Mouse (Mus musculus) lung, postnatal 36 days (tissue): Measurements from ENCODE around the gene Ankrd42.

ENCODE experiments used
- DNase-seq: peaks from one replicate; pipeline ENCODE4 v3.0.0; 2022; ENCODE audit warnings: mixed read lengths

The Ankrd42 gene

GRCm38 (mm10) chr7:92637021-92637625 lies at the start of gene Ankrd42:
Ankrd42 (minus strand) TSS chr7:92637142.
- peak; percentile 97 for DNase-seq

DNA sequence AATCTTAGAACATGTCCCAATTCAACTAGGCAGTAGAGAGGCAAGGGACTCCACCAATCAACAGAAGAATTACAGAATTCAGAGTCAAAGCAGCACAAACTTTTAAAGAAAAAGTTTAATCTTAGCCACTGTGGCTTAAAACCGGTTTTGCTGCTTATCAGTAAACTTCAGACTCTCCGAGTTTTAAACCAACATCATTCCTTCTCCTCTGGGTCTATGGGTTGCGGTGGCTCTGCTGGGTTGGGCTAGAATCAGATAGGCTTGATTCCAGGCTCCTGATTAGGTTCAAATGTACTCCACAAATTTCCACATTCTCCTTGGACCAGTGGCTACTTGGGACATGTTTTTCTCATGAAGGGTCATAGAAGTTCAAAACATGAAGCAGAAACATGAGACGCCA lies 40.4 kb upstream of the Ankrd42 start:
- DNase-seq, result no peak

GRCm38 (mm10) chr7:92675131-92675530 lies 38.2 kb upstream of the Ankrd42 start:
- no peak for DNase-seq

DNA sequence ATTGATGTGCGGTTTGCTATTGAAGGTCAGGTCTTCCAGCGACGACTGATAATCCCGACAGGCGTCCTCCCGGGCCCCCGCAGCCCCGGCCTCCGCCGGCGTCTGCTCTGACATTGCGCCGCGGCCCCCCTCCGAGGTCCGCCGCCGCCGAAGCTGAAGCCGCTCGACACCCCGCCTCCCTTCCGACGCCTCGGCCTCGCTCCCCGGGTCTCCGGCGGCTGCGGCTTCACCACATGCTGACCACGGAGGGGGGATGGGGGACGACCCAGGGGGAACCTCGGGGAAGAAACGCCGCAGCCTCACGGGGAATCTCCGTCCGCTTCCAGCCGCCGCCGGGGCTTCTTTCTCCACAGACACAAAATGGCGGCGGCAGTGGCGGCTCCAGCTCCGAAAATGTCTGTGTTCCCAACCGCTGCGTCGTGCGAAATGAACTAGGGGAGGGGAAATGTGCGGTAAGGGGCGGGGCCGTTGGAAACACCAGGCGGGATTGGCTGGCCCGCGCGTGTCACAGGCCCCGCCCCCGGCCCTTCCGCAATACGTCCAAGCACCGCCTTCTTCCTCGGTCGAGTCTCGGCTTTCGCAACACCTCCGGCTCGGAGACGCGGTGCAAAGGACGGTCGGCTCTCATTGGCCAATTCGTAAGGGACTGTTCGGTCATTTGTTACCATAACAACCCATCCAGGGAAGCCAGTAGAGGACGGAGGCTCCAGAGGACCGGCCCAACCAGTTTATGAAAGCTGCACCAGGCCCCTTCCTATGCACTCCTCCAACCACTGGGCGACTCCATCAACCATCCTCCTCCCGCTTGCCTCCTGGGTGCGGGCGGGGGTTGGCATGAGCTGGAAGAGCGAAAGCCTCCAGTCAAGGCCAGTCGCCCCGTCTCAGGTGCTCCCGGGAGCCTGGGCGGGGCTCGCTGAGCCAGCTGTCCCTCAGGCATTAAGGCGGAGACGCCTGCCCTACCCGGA lies 32.8 kb upstream of the Ankrd42 start, which contains the start of gene Pcf11:
Gene Pcf11, minus strand, starts transcription at position 428 of the 965 bp plus-strand sequence.
- peak; percentile 98 for DNase-seq

GRCm38 (mm10) chr7:92668791-92669506 lies 32.0 kb upstream of the Ankrd42 start:
- peak; percentile 58 for DNase-seq

DNA sequence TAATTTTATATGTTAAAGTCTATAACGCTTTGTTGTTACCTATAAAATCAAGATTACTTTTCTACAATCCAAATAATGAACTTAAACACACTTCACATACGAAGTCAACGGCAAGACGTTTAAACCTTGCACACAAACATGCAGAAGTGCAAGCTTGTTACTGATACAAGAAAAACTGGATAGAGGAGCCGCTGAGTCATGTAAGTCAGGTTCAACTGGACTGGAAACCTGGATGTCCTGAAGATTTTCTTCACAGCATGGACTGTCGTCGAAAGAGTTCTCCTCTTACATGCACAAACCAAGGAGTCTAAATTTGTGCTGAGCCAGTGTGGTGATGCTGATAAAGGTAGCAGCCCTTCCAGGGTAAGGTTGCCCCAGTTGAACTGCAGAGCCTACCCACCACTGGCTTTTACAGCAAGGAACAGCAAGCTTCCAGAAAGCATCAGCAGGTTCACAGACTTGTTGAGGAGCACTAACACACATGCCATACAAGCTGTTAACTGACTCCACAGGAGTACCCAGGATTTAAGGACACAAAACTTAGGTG lies 29.4 kb upstream of the Ankrd42 start:
- peak; percentile 10 for DNase-seq

DNA sequence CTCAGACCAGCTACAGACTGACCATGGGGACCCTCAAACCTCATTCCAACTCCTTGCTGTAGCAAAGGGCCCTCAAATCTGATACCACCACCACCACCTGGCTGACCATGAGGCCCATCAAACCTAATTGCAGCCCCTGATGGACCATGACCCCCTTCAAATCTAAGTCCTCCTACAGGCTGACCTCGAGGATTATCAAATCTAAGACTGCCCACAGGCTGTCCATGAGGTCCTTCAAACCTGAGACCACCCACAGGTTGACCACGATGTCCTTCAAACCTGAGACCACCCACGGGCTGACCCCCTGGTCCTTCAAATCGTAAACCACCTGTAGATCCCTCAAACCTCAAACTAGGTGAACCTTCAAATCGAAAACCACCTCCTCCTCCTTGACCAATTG lies 21.1 kb upstream of the Ankrd42 start:
- DNase-seq, result no peak

- no peak for DNase-seq
These were observed 19.4 kb upstream of the Ankrd42 start for GRCm38 (mm10) chr7:92656386-92656785.

DNA sequence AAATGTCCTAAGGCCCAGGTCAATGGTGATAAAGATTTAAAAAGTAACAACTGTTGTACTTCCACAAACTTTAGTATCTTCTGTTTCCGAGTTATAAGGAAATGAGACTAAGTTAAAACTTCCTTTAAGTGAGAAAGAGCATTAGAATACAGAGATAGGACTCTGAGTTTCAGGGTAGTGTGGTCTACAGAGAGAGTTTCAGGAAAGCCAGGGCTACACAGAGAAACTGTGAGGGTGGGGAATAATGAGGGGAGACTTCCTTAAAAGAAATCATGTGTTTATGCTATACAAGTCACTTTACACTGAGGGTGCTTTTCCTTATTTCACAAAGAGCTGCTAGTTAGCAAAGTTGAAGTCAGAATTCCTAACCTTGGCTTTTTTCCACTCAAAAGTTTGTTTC lies 16.4 kb upstream of the Ankrd42 start:
- no peak for DNase-seq

DNA sequence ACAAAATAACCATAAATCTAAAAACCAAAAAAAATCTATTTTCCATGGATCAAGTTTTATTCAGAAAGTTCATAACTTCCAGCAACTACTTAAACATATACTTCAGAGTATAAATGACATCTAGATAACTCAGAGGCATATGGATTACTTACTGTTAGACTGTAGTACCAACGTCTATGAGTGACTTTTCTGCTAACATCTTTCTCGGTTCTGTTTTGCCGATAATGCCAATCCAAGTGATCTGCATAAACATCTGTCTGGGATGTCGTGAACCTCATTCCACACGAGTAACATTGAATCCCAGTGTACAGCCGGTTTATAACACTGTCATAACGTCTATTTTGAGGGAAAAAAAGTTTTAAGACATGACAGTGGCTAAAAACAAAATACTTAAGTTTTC lies 10.8 kb upstream of the Ankrd42 start:
- no peak for DNase-seq

GRCm38 (mm10) chr7:92642358-92642757 lies 5.4 kb upstream of the Ankrd42 start:
- DNase-seq, result no peak

GRCm38 (mm10) chr7:92638050-92638449 lies 1.1 kb upstream of the Ankrd42 start:
- DNase-seq, result no peak

GRCm38 (mm10) chr7:92636295-92637011 lies 489 bp downstream of the Ankrd42 start:
- peak; percentile 6 for DNase-seq

DNA sequence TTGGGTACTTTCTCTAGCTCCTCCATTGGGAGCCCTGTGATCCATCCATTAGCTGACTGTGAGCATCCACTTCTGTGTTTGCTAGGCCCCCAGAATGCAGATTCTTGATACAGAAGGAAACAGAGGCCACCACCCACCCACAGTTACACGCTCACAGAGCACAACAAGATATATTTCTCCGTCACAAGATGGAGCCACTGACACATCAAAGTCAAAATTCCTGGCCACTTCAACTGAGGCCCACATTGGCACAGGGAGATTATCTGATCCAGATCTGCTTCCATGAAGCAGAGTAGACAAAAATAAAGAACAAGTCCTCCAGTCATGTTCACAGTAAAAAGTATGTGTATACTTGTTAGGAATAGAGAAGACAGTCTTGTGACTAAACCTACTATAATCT lies 6.8 kb downstream of the Ankrd42 start:
- DNase-seq, result peak; percentile 49

DNA sequence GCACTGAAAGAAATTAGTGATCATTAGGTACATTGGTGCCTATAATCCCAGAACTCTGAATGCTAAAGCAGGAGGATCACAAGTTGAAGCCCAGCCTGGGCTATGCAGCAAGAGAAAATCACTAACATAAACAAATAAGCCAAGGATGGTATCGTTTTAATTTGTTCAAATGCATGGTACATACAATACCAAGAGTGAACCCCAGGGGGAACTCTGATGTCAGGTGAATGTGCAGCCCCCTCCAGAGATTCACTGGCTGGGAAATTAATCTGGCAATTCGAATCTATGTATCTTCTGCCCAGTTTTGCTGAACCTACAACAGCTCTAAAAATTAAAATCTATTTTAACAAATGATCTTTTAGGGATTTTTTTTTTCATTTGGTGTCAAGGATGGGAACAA lies 12.5 kb downstream of the Ankrd42 start:
- peak; percentile 9 for DNase-seq

GRCm38 (mm10) chr7:92610830-92611229 lies 26.1 kb downstream of the Ankrd42 start:
- DNase-seq, result no peak

DNA sequence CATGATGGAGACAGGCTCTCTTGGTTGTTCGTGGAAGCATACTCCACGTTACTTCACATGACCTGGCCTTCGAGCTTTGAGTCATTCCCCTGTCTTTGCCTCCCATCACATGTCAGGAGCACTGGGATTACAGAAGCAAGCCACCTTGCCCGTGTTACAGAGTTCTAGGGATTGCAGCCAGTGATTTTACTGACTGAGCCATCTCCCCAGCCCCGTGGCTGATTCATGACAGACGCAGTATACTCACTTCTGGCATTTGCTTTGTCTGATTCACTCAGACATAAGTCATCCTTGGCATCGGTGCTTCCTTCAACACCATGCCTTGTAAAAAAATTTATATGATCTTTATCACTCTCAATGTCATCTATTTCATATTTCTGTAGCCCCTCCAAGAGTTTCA lies 32.0 kb downstream of the Ankrd42 start:
- no peak for DNase-seq

DNA sequence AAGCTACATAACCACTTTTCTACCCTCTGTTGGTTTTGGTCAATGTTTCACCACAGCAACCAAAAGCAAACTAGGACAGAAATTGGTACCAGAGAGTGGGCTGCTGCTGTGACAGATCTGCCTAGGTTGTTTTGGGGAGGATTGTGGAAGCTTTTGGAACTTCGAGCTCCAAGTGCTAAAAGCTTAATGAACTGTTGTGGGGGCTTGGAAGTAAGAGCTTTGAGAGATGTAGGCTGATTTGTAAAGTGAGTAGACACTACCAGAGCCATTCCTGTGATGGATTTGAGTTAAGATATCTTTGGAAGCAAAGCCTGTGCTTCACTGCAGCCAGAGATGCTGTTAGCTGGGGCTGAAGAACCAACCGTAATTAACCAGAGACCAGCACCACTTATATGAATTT lies 46.1 kb downstream of the Ankrd42 start:
- no peak for DNase-seq

- DNase-seq, result no peak
These were observed 47.0 kb downstream of the Ankrd42 start for GRCm38 (mm10) chr7:92589986-92590385.

- no peak for DNase-seq
These were observed 53.4 kb downstream of the Ankrd42 start for GRCm38 (mm10) chr7:92583567-92583966.

GRCm38 (mm10) chr7:92580491-92581207 lies 56.3 kb downstream of the Ankrd42 start:
- no peak for DNase-seq

DNA sequence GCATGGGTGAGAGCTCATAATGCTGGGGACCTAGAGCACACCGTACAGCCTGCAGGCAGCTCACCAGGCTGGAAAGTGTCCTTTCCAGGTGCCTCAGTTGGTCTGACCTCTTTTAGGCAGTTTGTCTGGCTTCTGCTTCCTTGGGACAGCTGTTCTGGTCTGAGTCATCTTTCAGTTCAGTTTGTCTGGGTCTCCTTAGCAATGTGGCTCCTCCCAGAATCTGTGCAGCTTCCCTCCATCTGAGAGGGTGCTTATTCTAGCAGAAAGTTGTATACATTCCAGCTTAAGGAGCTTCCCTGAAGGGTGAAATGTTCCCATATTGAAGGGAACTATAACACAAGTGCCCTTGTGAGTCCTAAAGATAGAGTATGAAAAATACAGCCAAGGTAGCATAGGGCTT lies 70.2 kb downstream of the Ankrd42 start:
- no peak for DNase-seq
